10 mouse cellular contexts compared by ENCODE assay signal in the genomic region with DNA sequence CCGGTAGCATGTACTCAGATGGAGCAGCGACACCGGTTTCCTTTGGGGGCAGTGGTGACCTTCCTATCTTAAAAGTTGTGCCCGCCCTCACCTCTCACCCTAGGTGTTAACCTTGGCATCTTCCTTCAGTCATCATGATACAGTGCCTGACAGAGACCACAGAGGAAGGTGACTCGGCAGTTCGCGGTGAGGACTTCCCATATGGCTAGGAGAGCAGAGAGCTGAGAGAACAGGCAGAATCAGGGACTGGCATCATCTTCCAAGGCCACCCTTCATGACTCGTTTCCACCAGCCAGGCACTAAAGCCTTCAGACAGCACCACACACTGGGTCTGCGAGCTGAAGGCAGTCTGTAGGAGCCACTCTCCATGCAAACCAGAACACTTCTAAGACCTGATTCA.
A peak's percentile ranks its signal among the peaks of the same experiment; 100 is the strongest.
DNase-seq lines count a peak whose midpoint lies in the region; ATAC-seq lines count a peak whose summit lies in the region.
"Had no signal": no experiment of that assay in that cellular context is flagged by ENCODE, and none has a peak within 500 bp of the region (broad histone marks: within the 10 kb centered on the region; RNA-seq: fewer than 3 reads in every experiment).

No protein-coding gene starts in this region.

- 60% methylated on average over 9 of the region's 9 CpGs for WGBS in heart, embryonic 14.5 days
- 77% methylated on average over 9 of the region's 9 CpGs for WGBS in forebrain, embryonic 15.5 days

- H3K36me3 ChIP-seq in heart, embryonic 14.5 days (ENCODE audit: control insufficient read depth, insufficient read depth, low read length): no peaks in the 10 kb centered on the region
- no peaks in the 10 kb centered on the region for H3K36me3 ChIP-seq in forebrain, embryonic 15.5 days

- no peak overlapping the region for H3K9ac ChIP-seq in heart, embryonic 14.5 days (ENCODE audit: low read length)
- H3K9ac ChIP-seq in forebrain, embryonic 15.5 days (replicated peaks): no peak overlapping the region
- H3K9ac ChIP-seq: liver, embryonic 14.5 days had no signal

- H3K4me3 ChIP-seq in heart, embryonic 14.5 days (ENCODE audit: control insufficient read depth in 1 of 2, insufficient read depth in 1 of 2, low read depth in 1 of 2, low read length in 2 of 2): no peak overlapping the region
- no peak overlapping the region for H3K4me3 ChIP-seq in forebrain, embryonic 15.5 days

- H3K4me1 ChIP-seq in heart, embryonic 14.5 days (ENCODE audit: control insufficient read depth in 2 of 2, insufficient read depth in 2 of 2, low read length in 2 of 2): peaks cover 12 to 24% of the 10 kb centered on the region in 2 experiments
- H3K4me1 ChIP-seq in forebrain, embryonic 15.5 days: peaks cover 23% of the 10 kb centered on the region

- no peak overlapping the region for H3K4me2 ChIP-seq in heart, embryonic 14.5 days (ENCODE audit: low read length)
- no peak overlapping the region for H3K4me2 ChIP-seq in forebrain, embryonic 15.5 days (replicated peaks)

- H3K9me3 ChIP-seq in heart, embryonic 14.5 days (ENCODE audit: control insufficient read depth, low read length): no peaks in the 10 kb centered on the region
- H3K9me3 ChIP-seq in forebrain, embryonic 15.5 days: no peaks in the 10 kb centered on the region

- no peak for ATAC-seq in heart, embryonic 14.5 days (ENCODE audit: insufficient number of reproducible peaks, insufficient read depth, low FRiP score, low read depth)
- peak; percentile 43; the same call in 1 of the 2 replicates for ATAC-seq in forebrain, embryonic 15.5 days (replicated peaks)
- no peak for ATAC-seq in activated CD4-positive, CD25-positive, alpha-beta regulatory T cell, adult 4 months

- no peaks in the 10 kb centered on the region for H3K27me3 ChIP-seq in heart, embryonic 14.5 days (ENCODE audit: control insufficient read depth, insufficient read depth, low read length)
- H3K27me3 ChIP-seq in forebrain, embryonic 15.5 days: no peaks in the 10 kb centered on the region

- DNase-seq in heart, adult 11 months: no peak
- DNase-seq in A20 (ENCODE audit: low read depth, low spot score): peak; percentile 30
- peak; percentile 13 for DNase-seq in c-Kit-positive CD71-negative TER-119-negative erythroid progenitor cells, embryonic 14.5 days (ENCODE audit: low read depth)
- no peak for DNase-seq in urinary bladder, adult 2 months (ENCODE audit: low spot score)
- no peak for DNase-seq in left cerebral cortex, adult 11 months (ENCODE audit: low spot score)
- DNase-seq: kidney, postnatal 25 days had no signal

- peak overlapping the region; percentile 20 to 72 for H3K27ac ChIP-seq in heart, embryonic 14.5 days (replicated peaks in 1 of 2; ENCODE audit: control insufficient read depth in 1 of 2, insufficient read depth in 1 of 2, low read depth in 2 of 2, low read length in 2 of 2)
- peak overlapping the region; percentile 74 for H3K27ac ChIP-seq in forebrain, embryonic 15.5 days (replicated peaks)
- H3K27ac ChIP-seq: liver, embryonic 14.5 days had no signal

Comparison
In these comparisons a context has a peak if more than half of its experiments do, and no peak if none do; other contexts are left out.
1. DNase-seq: peak in A20 (single experiment) and c-Kit-positive CD71-negative TER-119-negative erythroid progenitor cells, embryonic 14.5 days (single experiment); none in heart, adult 11 months (single experiment), urinary bladder, adult 2 months (single experiment) and left cerebral cortex, adult 11 months (single experiment).